In the genomic region with DNA sequence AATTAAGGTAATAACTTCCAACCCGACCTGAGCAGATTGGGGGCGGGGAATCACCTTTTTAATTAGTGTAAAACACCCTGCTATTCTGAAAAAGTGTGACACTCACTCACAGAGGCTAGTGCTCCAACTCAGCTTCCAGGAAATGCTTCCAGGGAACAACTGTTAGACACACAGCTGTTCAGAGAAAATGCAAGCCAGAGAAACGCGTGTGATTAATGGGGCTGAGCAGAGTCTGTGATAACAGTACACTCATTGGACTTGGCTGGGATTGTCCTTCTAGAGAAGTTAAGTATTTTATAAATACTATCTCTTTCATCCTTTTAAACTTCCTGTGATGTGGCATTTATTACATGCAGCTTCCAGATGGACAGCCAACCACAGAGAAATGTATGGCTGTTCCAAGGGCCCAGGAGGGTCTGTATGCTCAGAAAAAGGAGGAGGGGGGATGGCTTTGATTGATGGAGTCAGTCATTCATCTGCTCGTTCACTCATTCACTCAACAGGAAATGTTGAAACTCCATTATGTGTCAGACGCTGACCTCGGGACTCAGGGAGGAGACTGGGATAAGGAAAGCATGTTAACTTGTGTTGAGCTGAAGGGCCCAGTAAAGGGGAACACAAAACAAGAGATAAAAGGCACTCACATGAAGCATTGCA, we compare ENCODE assay signal across 11 mouse cellular contexts.
DNase-seq lines count a peak whose midpoint lies in the region; ATAC-seq and TF ChIP-seq lines count a peak whose summit lies in the region.
"Had no signal": no experiment of that assay in that cellular context is flagged by ENCODE, and none has a peak within 500 bp of the region (broad histone marks: within the 10 kb centered on the region; RNA-seq: fewer than 3 reads in every experiment).

No protein-coding gene starts in this region.

- H3K4me3 ChIP-seq in heart, adult 2 months: no peak overlapping the region
- H3K4me3 ChIP-seq in heart, embryonic 12.5 days: no peak overlapping the region
- H3K4me3 ChIP-seq in lung, embryonic 15.5 days: no peak overlapping the region
- H3K4me3 ChIP-seq: erythroblast, embryonic 14.5 days; heart, embryonic 15.5 days had no signal

- H3K4me2 ChIP-seq in heart, embryonic 12.5 days: 0 out of 2 replicates have a peak overlapping the region, but pooled peaks have one; percentile 2
- no peak overlapping the region for H3K4me2 ChIP-seq in lung, embryonic 15.5 days
- H3K4me2 ChIP-seq: heart, embryonic 15.5 days had no signal

- no peak overlapping the region for H3K27ac ChIP-seq in heart, adult 2 months
- no peak overlapping the region for H3K27ac ChIP-seq in heart, embryonic 12.5 days (ENCODE audit: poor library complexity, severe bottlenecking)
- H3K27ac ChIP-seq in lung, embryonic 15.5 days: no peak overlapping the region
- H3K27ac ChIP-seq: heart, embryonic 15.5 days had no signal

- WGBS in heart, adult 2 months: 27% methylated on average over 7 of the region's 7 CpGs
- WGBS in heart, embryonic 12.5 days: 28% methylated on average over 7 of the region's 7 CpGs
- WGBS in lung, embryonic 15.5 days: 28% methylated on average over 7 of the region's 7 CpGs

- H3K4me1 ChIP-seq in heart, adult 2 months (ENCODE audit: control insufficient read depth, insufficient read depth, low read length): peaks cover 1% of the 10 kb centered on the region
- peaks cover 43% of the 10 kb centered on the region for H3K4me1 ChIP-seq in heart, embryonic 12.5 days (replicated peaks)
- H3K4me1 ChIP-seq in lung, embryonic 15.5 days: peaks cover 51% of the 10 kb centered on the region

- no peak overlapping the region for H3K9ac ChIP-seq in heart, adult 2 months (ENCODE audit: low read depth, low read length)
- no peak overlapping the region for H3K9ac ChIP-seq in heart, embryonic 12.5 days
- no peak overlapping the region for H3K9ac ChIP-seq in lung, embryonic 15.5 days
- H3K9ac ChIP-seq: heart, embryonic 15.5 days had no signal

- H3K79me2 ChIP-seq in heart, adult 2 months (replicated peaks; ENCODE audit: control insufficient read depth, insufficient read depth, low read length): no peaks in the 10 kb centered on the region

- no peak for TF ChIP-seq CTCF in heart, adult 2 months (IDR thresholded peaks at IDR 0.05)

- H3K27me3 ChIP-seq in heart, adult 2 months (ENCODE audit: control insufficient read depth, insufficient read depth, low read length): no peaks in the 10 kb centered on the region
- no peaks in the 10 kb centered on the region for H3K27me3 ChIP-seq in heart, embryonic 12.5 days (replicated peaks)
- H3K27me3 ChIP-seq in lung, embryonic 15.5 days: no peaks in the 10 kb centered on the region
- H3K27me3 ChIP-seq: heart, embryonic 15.5 days had no signal

- H3K9me3 ChIP-seq in heart, embryonic 12.5 days (replicated peaks): no peaks in the 10 kb centered on the region
- H3K9me3 ChIP-seq in lung, embryonic 15.5 days: no peaks in the 10 kb centered on the region
- H3K9me3 ChIP-seq: heart, embryonic 15.5 days had no signal

- H3K36me3 ChIP-seq in heart, adult 2 months (ENCODE audit: control insufficient read depth, insufficient read depth, low read length): no peaks in the 10 kb centered on the region
- H3K36me3 ChIP-seq in heart, embryonic 12.5 days: no peaks in the 10 kb centered on the region
- no peaks in the 10 kb centered on the region for H3K36me3 ChIP-seq in lung, embryonic 15.5 days
- H3K36me3 ChIP-seq: heart, embryonic 15.5 days had no signal

- intact Hi-C loops in heart, adult 2 months (cut with DNase I): no loop called here
- intact Hi-C loops in heart, postnatal 36 days (cut with DNase I): no loop called here
- intact Hi-C loops in left cerebral cortex, postnatal 4 days (cut with DNase I): no loop called here

- no peak for TF ChIP-seq POLR2A in heart, adult 2 months (IDR thresholded peaks at IDR 0.05; ENCODE audit: insufficient read depth, low read depth, low read length)

- TF ChIP-seq EP300 in heart, adult 2 months (IDR thresholded peaks at IDR 0.05; ENCODE audit: insufficient read depth, low read depth, low read length): no peak

- DNase-seq in heart, adult 2 months: peak; percentile 28 to 39
- no peak for DNase-seq in heart, postnatal 36 days
- peak; percentile 62 for DNase-seq in adrenal gland, adult 2 months
- DNase-seq in T-cell, adult 2 months (ENCODE audit: low spot score): no peak
- no peak for DNase-seq in left cerebral cortex, postnatal 4 days
- DNase-seq in right cerebral cortex, adult 2 months (ENCODE audit: low spot score in 2 of 2): no peak
- DNase-seq: midbrain, embryonic 14.5 days had no signal

- ATAC-seq in heart, embryonic 12.5 days (ENCODE audit: insufficient number of reproducible peaks, low FRiP score): no peak
- ATAC-seq in lung, embryonic 15.5 days (ENCODE audit: borderline replicate concordance, extremely low read depth, low FRiP score, low TSS enrichment): peak; percentile 79; the same call in 1 of the 2 replicates

Comparison
In these comparisons a context has a peak if more than half of its experiments do, and no peak if none do; other contexts are left out.
1. DNase-seq: peak in heart, adult 2 months (2 of 2) and adrenal gland, adult 2 months (single experiment); none in heart, postnatal 36 days (0 of 2), T-cell, adult 2 months (single experiment), left cerebral cortex, postnatal 4 days (single experiment) and right cerebral cortex, adult 2 months (0 of 2).